Mouse (Mus musculus) stomach, adult 2 months (tissue): ENCODE results near the gene Rab25. TPM values are rescaled to one million over a fixed set of nuclear protein-coding genes. Genes with fewer than 3 reads are reported as not detected.

Experiments
- polyA plus RNA-seq: library from polyadenylated mRNA; depleted of rRNA; stranded (reverse); fragments of >200 nt; gene quantifications from 2 replicates; pipeline ENCODE4 v1.2.3, GENCODE M21; 2012; rRNA removed

Gene Rab25
- polyA plus RNA-seq = 222 and 238 TPM in 2 replicates

DNA sequence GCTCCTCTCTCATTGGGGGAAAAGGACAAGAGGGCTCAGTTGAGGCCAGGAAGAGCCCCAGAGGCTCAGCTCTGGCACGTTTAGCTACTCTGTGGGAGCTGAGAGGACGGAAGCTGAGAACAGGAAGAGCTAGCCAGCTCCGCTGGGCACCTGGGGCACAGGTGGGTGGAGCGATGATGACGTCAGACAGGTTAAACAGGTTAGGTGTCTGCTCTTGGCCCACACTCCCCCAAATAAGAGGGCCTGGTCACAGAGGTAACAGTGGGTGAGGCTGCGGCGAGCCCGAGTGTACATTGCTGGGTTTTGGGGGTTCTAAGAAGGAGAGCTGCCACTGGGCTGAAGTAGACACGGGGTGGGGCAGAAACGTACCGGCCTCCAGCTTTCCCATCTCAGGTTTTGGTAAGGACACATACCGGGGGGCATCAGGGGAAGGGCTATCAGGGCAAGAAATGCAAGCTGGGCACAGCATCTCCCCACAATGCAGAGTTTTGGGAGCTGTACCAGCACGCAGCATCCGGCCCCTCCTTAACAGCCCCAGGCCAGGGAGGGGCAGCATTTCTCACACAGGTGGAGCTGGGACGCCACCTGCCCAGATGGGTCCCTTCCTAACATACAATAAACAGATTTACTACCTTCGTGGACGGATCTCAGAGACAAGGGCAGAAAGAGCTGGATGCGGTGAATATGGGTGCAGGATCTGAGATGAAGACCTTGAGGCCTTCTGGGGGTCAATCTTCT is at the start of gene Rab25:
Gene Rab25, minus strand, starts transcription at position 121 of the 738 bp plus-strand sequence.

DNA sequence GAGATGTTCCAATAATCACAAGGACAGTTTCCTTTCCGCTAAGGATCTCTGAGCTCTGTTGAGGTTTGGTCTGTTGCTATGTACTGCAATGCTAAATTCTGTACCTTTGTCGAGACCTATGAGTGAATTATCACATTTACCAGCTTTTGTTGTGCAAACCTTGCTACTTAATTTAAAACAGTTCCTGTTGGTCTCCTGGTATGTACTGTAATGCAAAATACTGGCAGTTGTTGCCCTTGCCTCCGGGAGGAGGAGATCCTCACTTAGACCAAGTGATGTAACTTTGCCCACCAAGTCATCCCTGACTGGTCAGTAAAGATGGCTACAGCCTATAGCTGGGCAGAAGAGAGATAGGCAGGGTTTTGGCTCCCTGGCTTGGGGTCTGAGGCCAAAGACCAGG is 27.4 kb upstream of the Rab25 start, which contains the start of gene Ssr2:
Gene Ssr2, plus strand, starts transcription at position 337 of the 400 bp plus-strand sequence.

DNA sequence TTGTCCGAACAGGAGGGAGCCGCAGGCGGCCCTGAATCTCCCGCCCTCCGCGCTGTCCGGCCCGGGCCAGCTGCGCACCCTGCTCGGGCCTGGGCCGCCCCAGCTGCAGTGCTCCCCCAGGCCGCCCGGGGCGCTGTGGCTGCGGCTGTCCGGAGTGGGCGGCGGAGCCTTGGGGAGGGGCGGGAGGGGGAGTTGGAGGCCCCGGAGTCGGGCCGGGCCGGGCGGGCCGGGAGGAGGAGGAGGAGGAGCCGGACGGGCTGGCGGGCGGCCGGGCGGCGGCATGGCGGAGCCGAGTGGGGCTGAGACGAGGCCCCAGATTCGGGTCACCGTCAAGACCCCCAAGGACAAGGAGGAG is 5.4 kb upstream of the Rab25 start, which contains the start of gene Ubqln4:
Gene Ubqln4, plus strand, starts transcription at position 234 of the 355 bp plus-strand sequence.

DNA sequence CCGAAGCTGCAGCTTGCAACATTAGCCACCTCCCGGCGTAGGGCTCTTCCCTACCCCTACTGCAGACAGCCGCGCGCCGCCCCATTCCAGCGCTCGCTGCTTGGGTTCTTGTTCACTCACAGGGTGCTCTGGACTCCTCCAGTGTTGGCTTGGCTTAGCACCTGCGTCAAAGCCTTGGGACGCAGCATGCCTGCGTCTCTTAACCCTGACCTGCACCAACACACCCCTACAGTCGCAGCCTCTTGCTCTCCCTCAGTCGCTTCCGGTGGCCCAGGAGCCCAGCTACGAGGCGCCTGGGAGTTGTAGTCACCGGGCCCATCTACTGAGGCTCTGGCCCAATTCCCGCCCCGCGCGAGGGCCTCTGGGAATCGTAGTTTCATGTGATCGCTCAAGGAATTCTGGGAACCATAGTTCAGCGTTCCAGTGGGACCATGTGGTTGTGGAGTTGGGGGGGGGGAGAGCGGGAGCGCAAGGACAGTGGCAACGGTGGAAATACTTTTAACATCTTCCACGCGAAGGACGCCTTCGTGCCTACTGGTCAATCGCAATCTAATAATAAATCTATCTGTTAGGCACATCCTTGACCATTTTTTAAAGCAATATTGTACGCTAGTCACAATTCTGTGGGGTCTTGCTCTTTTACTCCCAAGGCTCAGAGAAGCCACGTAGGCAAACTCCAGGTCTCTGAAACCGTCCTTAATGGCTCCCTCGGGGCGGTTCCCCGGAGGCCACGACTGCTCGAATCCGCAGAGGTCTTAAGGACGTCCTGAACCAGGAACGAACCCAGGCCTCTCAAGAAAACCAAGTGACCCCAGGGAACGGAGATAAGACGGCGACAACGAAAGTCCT is 4.8 kb upstream of the Rab25 start, which contains the start of gene Lamtor2:
Gene Lamtor2, minus strand, starts transcription at position 399 of the 849 bp plus-strand sequence.

DNA sequence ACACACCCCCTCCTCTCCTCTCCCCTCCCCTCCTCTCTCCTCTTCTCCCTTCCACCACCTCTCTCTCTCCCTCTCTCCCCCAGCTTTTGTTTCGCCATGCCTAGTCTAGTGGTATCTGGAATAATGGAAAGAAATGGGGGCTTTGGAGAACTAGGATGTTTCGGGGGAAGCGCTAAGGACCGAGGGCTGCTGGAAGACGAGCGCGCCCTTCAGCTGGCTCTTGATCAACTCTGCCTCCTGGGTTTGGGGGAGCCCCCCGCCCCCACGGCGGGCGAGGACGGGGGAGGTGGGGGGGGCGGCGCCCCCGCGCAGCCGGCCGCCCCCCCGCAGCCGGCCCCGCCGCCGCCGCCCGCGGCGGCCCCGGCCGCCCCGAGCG is 15.8 kb downstream of the Rab25 start, which contains the start of gene Mex3a:
Gene Mex3a, plus strand, starts transcription at position 97 of the 376 bp plus-strand sequence.

DNA sequence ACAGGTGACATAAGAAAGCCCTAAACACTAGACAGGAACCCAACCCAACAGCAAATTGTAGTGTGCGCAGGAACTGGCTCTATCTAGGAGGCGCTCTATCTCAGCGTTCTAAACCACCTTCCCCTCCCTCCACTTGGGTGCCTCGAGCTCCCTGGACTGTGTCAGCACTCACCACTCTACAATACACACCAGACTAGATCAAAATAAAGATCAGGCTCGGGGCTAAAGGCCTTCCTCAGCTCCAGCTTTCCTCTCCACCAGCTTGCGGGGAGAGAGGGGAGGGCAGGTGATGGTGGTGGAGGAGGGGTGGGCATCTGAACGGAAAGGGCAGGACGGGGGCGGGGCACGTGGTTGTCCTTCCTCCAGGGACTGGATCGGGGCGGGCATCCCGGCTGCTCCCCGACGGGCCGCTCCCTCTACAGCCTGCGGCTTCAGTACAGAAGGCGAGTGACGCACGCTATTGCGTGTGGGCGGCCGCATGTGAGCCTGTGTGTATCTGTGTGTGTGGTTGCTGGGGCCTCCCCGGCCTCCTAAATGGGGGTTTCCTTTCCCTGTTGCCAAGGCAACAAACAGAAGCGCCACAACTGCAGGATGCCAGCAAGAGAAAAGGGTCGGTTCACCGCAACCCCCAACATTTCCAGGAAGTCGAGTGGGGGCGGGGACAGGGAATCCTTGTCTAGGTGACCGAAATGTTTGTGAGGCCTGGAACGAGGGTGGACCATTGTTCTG is 38.2 kb downstream of the Rab25 start, which contains the start of gene Lmna:
Gene Lmna, minus strand, starts transcription at position 265 of the 729 bp plus-strand sequence.

Other genes starting within 250 kb of the Rab25 start
- 97.7 and 101 TPM in 2 replicates for gene Glmp, start 223.3 kb downstream of the Rab25 start, polyA plus RNA-seq
- gene Tmem79, start 212.2 kb downstream of the Rab25 start, polyA plus RNA-seq = 40.7 and 48.8 TPM in 2 replicates
- gene Smg5, start 212.0 kb downstream of the Rab25 start, polyA plus RNA-seq = 42.3 and 43.1 TPM in 2 replicates
- 8.0 and 8.7 TPM in 2 replicates for gene Paqr6, start 183.7 kb downstream of the Rab25 start, polyA plus RNA-seq
- gene Bglap3, start 175.6 kb downstream of the Rab25 start, polyA plus RNA-seq = 46.2 and 131 TPM in 2 replicates
- gene Bglap2, start 169.6 kb downstream of the Rab25 start, polyA plus RNA-seq = 3.0 and 4.0 TPM in 2 replicates
- 1.2 TPM in 1 of 2 replicates, not detected in the other for gene Bglap, start 163.8 kb downstream of the Rab25 start, polyA plus RNA-seq
- gene Pmf1, start 138.0 kb downstream of the Rab25 start, polyA plus RNA-seq = 41.6 and 46.6 TPM in 2 replicates
- 9.1 and 9.2 TPM in 2 replicates for gene Slc25a44, start 123.2 kb downstream of the Rab25 start, polyA plus RNA-seq
- gene Sema4a, start 87.1 kb downstream of the Rab25 start, polyA plus RNA-seq = 63.2 and 71.8 TPM in 2 replicates
- 280 and 417 TPM in 2 replicates for gene Lmna, start 38.3 kb downstream of the Rab25 start, polyA plus RNA-seq
- 0.32 and 0.44 TPM in 2 replicates for gene Mex3a, start 15.9 kb downstream of the Rab25 start, polyA plus RNA-seq
- gene Lamtor2, start 4.8 kb upstream of the Rab25 start, polyA plus RNA-seq = 83.0 and 88.7 TPM in 2 replicates
- 30.5 and 32.0 TPM in 2 replicates for gene Ubqln4, start 5.5 kb upstream of the Rab25 start, polyA plus RNA-seq
- gene Ssr2, start 27.6 kb upstream of the Rab25 start, polyA plus RNA-seq = 83.7 and 87.3 TPM in 2 replicates
- 29.7 and 42.2 TPM in 2 replicates for gene Arhgef2, start 57.7 kb upstream of the Rab25 start, polyA plus RNA-seq
- gene Rxfp4, start 104.8 kb upstream of the Rab25 start, polyA plus RNA-seq = 0.11 TPM in 1 of 2 replicates, not detected in the other
- gene Khdc4, start 137.5 kb upstream of the Rab25 start, polyA plus RNA-seq = 30.1 and 31.0 TPM in 2 replicates
- gene Rit1, start 168.5 kb upstream of the Rab25 start, polyA plus RNA-seq = 22.9 and 28.9 TPM in 2 replicates
- gene Syt11, start 226.9 kb upstream of the Rab25 start, polyA plus RNA-seq = 2.0 and 2.1 TPM in 2 replicates